Mouse (Mus musculus): ENCODE measurements at regions not wholly inside any gene's neighbourhood (a gene's known extent, or its start where the extent isn't known, plus 50 kb on each side); places are given as distances from the start of the nearest gene placed in this dataset.
"Not testable (repeated sequence)": the region's sequence is repeated elsewhere in the genome, so short reads cannot be mapped to it uniquely, and the experiment has no call there.

GRCm38 (mm10) chr16:73182258-73182657 lies 874.2 kb downstream of the Robo1 start:
- DNase-seq (ENCODE audit: low read depth), result no peak

GRCm38 (mm10) chr16:73155447-73155846 lies 847.3 kb downstream of the Robo1 start:
- DNase-seq (ENCODE audit: low read depth), result peak; percentile 6

GRCm38 (mm10) chr16:73127927-73128326 lies 819.8 kb downstream of the Robo1 start:
- DNase-seq (ENCODE audit: low read depth), result not testable (repeated sequence)

GRCm38 (mm10) chr16:73120568-73120967 lies 812.5 kb downstream of the Robo1 start:
- DNase-seq (ENCODE audit: low read depth), result no peak

- DNase-seq (ENCODE audit: low read depth), result no peak
These were observed 809.2 kb downstream of the Robo1 start for GRCm38 (mm10) chr16:73117338-73117737.

- no peak for DNase-seq (ENCODE audit: low read depth)
These were observed 799.9 kb downstream of the Robo1 start for GRCm38 (mm10) chr16:73108021-73108452.

- DNase-seq (ENCODE audit: low read depth), result no peak
These were observed 799.5 kb downstream of the Robo1 start for GRCm38 (mm10) chr16:73107608-73108007.

- DNase-seq (ENCODE audit: low read depth), result no peak
These were observed 797.4 kb downstream of the Robo1 start for GRCm38 (mm10) chr16:73105496-73105895.

- no peak for DNase-seq (ENCODE audit: low read depth)
These were observed 792.2 kb downstream of the Robo1 start for GRCm38 (mm10) chr16:73100273-73100672.

GRCm38 (mm10) chr16:73098760-73099159 lies 790.7 kb downstream of the Robo1 start:
- peak; percentile 13 for DNase-seq (ENCODE audit: low read depth)

GRCm38 (mm10) chr16:73097176-73097575 lies 789.1 kb downstream of the Robo1 start:
- DNase-seq (ENCODE audit: low read depth), result no peak

GRCm38 (mm10) chr16:73096091-73097083 lies 788.3 kb downstream of the Robo1 start:
- no peak for DNase-seq (ENCODE audit: low read depth)
